Mouse (Mus musculus) MEL (cell line): Measurements from ENCODE around the gene Plcb1. TPM values are rescaled to one million over a fixed set of nuclear protein-coding genes. Genes with fewer than 3 reads are reported as not detected.

Source experiments
- DNase-seq: peaks from one replicate; pipeline ENCODE4 v3.0.0; 2011; ENCODE audit warnings: low read depth, low spot score
- H3K27ac ChIP-seq: 2 replicates; pipeline ENCODE4 v1.5.1; 2012; ENCODE audit warnings: low read depth, mild to moderate bottlenecking, control low read depth, low read length, moderate library complexity; ENCODE audit not compliant: control insufficient read depth
- H3K27me3 ChIP-seq, 2 experiments: fragments of 150-350 bp in 1 of 2; sonication (generic) in 1 of 2; 2 replicates each; pipeline ENCODE4 v1.6.1; 2012; ENCODE audit warnings: low read length in 2 of 2, mild to moderate bottlenecking in 2 of 2, improper control_type of control experiment in 1 of 2, moderate library complexity in 1 of 2; ENCODE audit not compliant: insufficient read depth in 2 of 2, control insufficient read depth in 1 of 2
- H3K36me3 ChIP-seq, 2 experiments: 2 replicates each; pipeline ENCODE4 v1.6.1; 2012 to 2014; ENCODE audit warnings: low read length in 2 of 2, improper control_type of control experiment in 1 of 2, inconsistent platforms in 1 of 2, mild to moderate bottlenecking in 1 of 2; ENCODE audit not compliant: insufficient read depth in 2 of 2, control insufficient read depth in 1 of 2
- H3K4me1 ChIP-seq, 2 experiments: fragments of 150-350 bp in 1 of 2; sonication (generic) in 1 of 2; 2 replicates each; pipeline ENCODE4 v1.6.1; 2012; ENCODE audit warnings: low read length in 2 of 2, improper control_type of control experiment in 1 of 2, mild to moderate bottlenecking in 1 of 2; ENCODE audit not compliant: insufficient read depth in 2 of 2, control insufficient read depth in 1 of 2
- H3K4me3 ChIP-seq, 2 experiments: fragments of 150-350 bp in 1 of 2; sonication (generic) in 1 of 2; 2 replicates each; pipeline ENCODE4 v1.5.1; 2012; ENCODE audit warnings: low read depth in 2 of 2, low read length in 2 of 2, mild to moderate bottlenecking in 2 of 2, moderate library complexity in 2 of 2, control low read depth in 1 of 2, improper control_type of control experiment in 1 of 2; ENCODE audit not compliant: control insufficient read depth in 1 of 2, insufficient read depth in 1 of 2
- H3K79me2 ChIP-seq: 2 replicates; pipeline ENCODE4 v1.6.1; 2012; ENCODE audit warnings: mild to moderate bottlenecking, low read length, moderate library complexity; ENCODE audit not compliant: control insufficient read depth, poor library complexity, insufficient read depth
- H3K9ac ChIP-seq: 2 replicates; pipeline ENCODE4 v1.6.1; 2012; ENCODE audit warnings: low read depth, mild to moderate bottlenecking, control low read depth, low read length, moderate library complexity; ENCODE audit not compliant: control insufficient read depth, poor library complexity, severe bottlenecking
- H3K9me3 ChIP-seq: fragments of 150-350 bp; sonication (generic); replicated peaks from 2 replicates; pipeline ENCODE4 v1.6.1; 2012; ENCODE audit warnings: mild to moderate bottlenecking, low read length, improper control_type of control experiment, moderate library complexity; ENCODE audit not compliant: insufficient read depth
- CHD1 ChIP-seq: IDR thresholded peaks from 2 replicates; pipeline ENCODE4 v1.6.1; 2012; ENCODE audit warnings: low read depth, mild to moderate bottlenecking, inconsistent platforms, low read length, improper control_type of control experiment
- CTCF ChIP-seq, 3 experiments: IDR thresholded peaks in 2 of 3; conservative IDR thresholded peaks in 1 of 3; 2 replicates each; pipeline ENCODE4 v1.5.1; 2011 to 2012; ENCODE audit warnings: low read length in 3 of 3, low read depth in 2 of 3, mild to moderate bottlenecking in 2 of 3, improper control_type of control experiment in 1 of 3, inconsistent platforms in 1 of 3, mixed read lengths in 1 of 3, moderate library complexity in 1 of 3; ENCODE audit not compliant: control insufficient read depth in 1 of 3, insufficient read depth in 1 of 3, poor library complexity in 1 of 3, severe bottlenecking in 1 of 3
- E2F4 ChIP-seq: IDR thresholded peaks from 2 replicates; pipeline ENCODE4 v1.6.1; 2011; ENCODE audit warnings: low read depth, low read length, improper control_type of control experiment, borderline replicate concordance
- ETS1 ChIP-seq: IDR thresholded peaks from 2 replicates; pipeline ENCODE4 v1.6.1; 2012; ENCODE audit warnings: low read depth, mild to moderate bottlenecking, inconsistent platforms, low read length, improper control_type of control experiment, moderate library complexity
- GABPA ChIP-seq: IDR thresholded peaks from 2 replicates; pipeline ENCODE4 v1.6.1; 2012; ENCODE audit warnings: low read depth, mild to moderate bottlenecking, inconsistent platforms, low read length, improper control_type of control experiment, moderate library complexity
- GATA1 ChIP-seq: IDR thresholded peaks from 2 replicates; pipeline ENCODE4 v1.6.1; 2011; ENCODE audit warnings: low read depth, low read length, improper control_type of control experiment
- MYB ChIP-seq: IDR thresholded peaks from 2 replicates; pipeline ENCODE4 v1.6.1; 2011; ENCODE audit warnings: mild to moderate bottlenecking, low read depth, low read length, improper control_type of control experiment
- MYC ChIP-seq: IDR thresholded peaks from 2 replicates; pipeline ENCODE4 v1.6.1; 2011; ENCODE audit warnings: low read depth, mild to moderate bottlenecking, low read length, improper control_type of control experiment, moderate library complexity
- NRF1 ChIP-seq: IDR thresholded peaks from 2 replicates; pipeline ENCODE4 v1.6.1; 2014; ENCODE audit warnings: low read depth, mild to moderate bottlenecking, inconsistent platforms, low read length, improper control_type of control experiment, moderate library complexity; ENCODE audit not compliant: poor library complexity, insufficient read depth, severe bottlenecking
- POLR2A ChIP-seq, 2 experiments: IDR thresholded peaks; 2 replicates each; pipeline ENCODE4 v1.6.1; 2011 to 2012; ENCODE audit warnings: low read length in 2 of 2, mild to moderate bottlenecking in 2 of 2, control low read depth in 1 of 2, improper control_type of control experiment in 1 of 2, low read depth in 1 of 2, moderate library complexity in 1 of 2; ENCODE audit not compliant: control insufficient read depth in 1 of 2, insufficient read depth in 1 of 2, poor library complexity in 1 of 2
- POLR2AphosphoS2 ChIP-seq: IDR thresholded peaks from 2 replicates; pipeline ENCODE4 v1.6.1; 2011; ENCODE audit warnings: low read length, improper control_type of control experiment
- POLR2AphosphoS5 ChIP-seq: IDR thresholded peaks from 2 replicates; pipeline ENCODE4 v1.6.1; 2012; ENCODE audit warnings: low read depth, borderline replicate concordance, mild to moderate bottlenecking, inconsistent platforms, low read length, moderate library complexity, mixed read lengths
- SMC3 ChIP-seq: IDR thresholded peaks from 2 replicates; pipeline ENCODE4 v1.6.1; 2011; ENCODE audit warnings: low read depth, low read length, improper control_type of control experiment
- TAL1 ChIP-seq: IDR thresholded peaks from 2 replicates; pipeline ENCODE4 v1.6.1; 2012; ENCODE audit warnings: mild to moderate bottlenecking, inconsistent platforms, low read length, moderate library complexity, mixed read lengths
- TBP ChIP-seq: IDR thresholded peaks from 2 replicates; pipeline ENCODE4 v1.8.0; 2011; ENCODE audit warnings: low read depth, low read length, improper control_type of control experiment
- TCF12 ChIP-seq: IDR thresholded peaks from 2 replicates; pipeline ENCODE4 v1.6.1; 2014; ENCODE audit warnings: low read depth, mild to moderate bottlenecking, inconsistent platforms, low read length, improper control_type of control experiment, moderate library complexity
- UBTF ChIP-seq: IDR thresholded peaks from 2 replicates; pipeline ENCODE4 v1.6.1; 2012; ENCODE audit warnings: low read depth, mild to moderate bottlenecking, inconsistent platforms, low read length, improper control_type of control experiment, moderate library complexity, borderline replicate concordance; ENCODE audit not compliant: insufficient read depth
- USF1 ChIP-seq: IDR thresholded peaks from 2 replicates; pipeline ENCODE4 v1.6.1; 2014; ENCODE audit warnings: low read depth, mild to moderate bottlenecking, inconsistent platforms, low read length, improper control_type of control experiment, moderate library complexity
- ZC3H11A ChIP-seq: IDR thresholded peaks from 2 replicates; pipeline ENCODE4 v1.6.1; 2012; ENCODE audit warnings: low read depth, mild to moderate bottlenecking, inconsistent platforms, low read length, improper control_type of control experiment
- ZKSCAN1 ChIP-seq: IDR thresholded peaks from 2 replicates; pipeline ENCODE4 v1.6.1; 2012; ENCODE audit warnings: low read depth, mild to moderate bottlenecking, inconsistent platforms, low read length, improper control_type of control experiment, moderate library complexity
- ZMIZ1 ChIP-seq: IDR thresholded peaks from 2 replicates; pipeline ENCODE4 v1.6.1; 2012; ENCODE audit warnings: low read depth, mild to moderate bottlenecking, inconsistent platforms, low read length, improper control_type of control experiment, moderate library complexity
- ZNF384 ChIP-seq: IDR thresholded peaks from 2 replicates; pipeline ENCODE4 v1.6.1; 2012; ENCODE audit warnings: low read depth, mild to moderate bottlenecking, inconsistent platforms, low read length, improper control_type of control experiment
- polyA plus RNA-seq, 2 experiments: library from polyadenylated mRNA; stranded (reverse) in 1 of 2; unstranded in 1 of 2; fragments of >175 nt in 1 of 2; fragments of >200 nt in 1 of 2; gene quantifications; 2 replicates each; pipeline versions ENCODE4 v1.2.1 to v1.2.4; 2012; ENCODE audit warnings: low replicate concordance in 2 of 2, low read depth in 1 of 2; ENCODE audit not compliant: insufficient read length in 2 of 2, insufficient read depth in 1 of 2, missing spikeins in 1 of 2
- total RNA-seq: library from RNA; depleted of rRNA; stranded (reverse); fragments of 300-350 nt; gene quantifications from 2 replicates; pipeline ENCODE4 v1.2.3, GENCODE M21; 2012

Gene Plcb1
- total and polyA plus RNA-seq, 3 experiments = not detected

GRCm38 (mm10) chr2:135307787-135308186 is 521.9 kb downstream of the Plcb1 start:
- Histone ChIP-seq H3K9me3 (no peaks in the 10 kb centered on the region), H3K36me3 (no peaks in the 10 kb centered on the region)
- no peak for TF ChIP-seq POLR2A (IDR thresholded peaks at IDR 0.05; ENCODE audit: control insufficient read depth in 1 of 2, insufficient read depth in 1 of 2, low read depth in 1 of 2, low read length in 2 of 2, poor library complexity in 1 of 2)
- TF ChIP-seq POLR2AphosphoS5 = no peak
- no peak for TF ChIP-seq GABPA
- no peak for TF ChIP-seq ZKSCAN1
- TF ChIP-seq POLR2AphosphoS2 = no peak
- TF ChIP-seq MYB = no peak
- no peak for TF ChIP-seq SMC3
- no peak for TF ChIP-seq NRF1
- no peak for TF ChIP-seq ETS1
- TF ChIP-seq CHD1 = no peak
- TF ChIP-seq CTCF (IDR thresholded peaks at IDR 0.05 in 2 of 3, conservative IDR thresholded peaks at IDR 0.05 in 1 of 3; ENCODE audit: control insufficient read depth in 1 of 3, insufficient read depth in 1 of 3, low read depth in 2 of 3, low read length in 3 of 3, poor library complexity in 1 of 3, severe bottlenecking in 1 of 3) = no peak
- TF ChIP-seq ZC3H11A = no peak
- no peak for TF ChIP-seq MYC

GRCm38 (mm10) chr2:135315980-135316379 is 530.1 kb downstream of the Plcb1 start:
- H3K4me3 ChIP-seq = no peak overlapping the region
- H3K9me3 ChIP-seq = no peaks in the 10 kb centered on the region
- H3K27me3 ChIP-seq = no peaks in the 10 kb centered on the region
- H3K79me2 ChIP-seq = no peaks in the 10 kb centered on the region
- no peak for DNase-seq
- H3K9ac ChIP-seq = no peak overlapping the region
- H3K4me1 ChIP-seq = no peaks in the 10 kb centered on the region
- H3K36me3 ChIP-seq = no peaks in the 10 kb centered on the region
- no peak overlapping the region for H3K27ac ChIP-seq
- TF ChIP-seq ZC3H11A (no peak), GABPA (no peak), ZMIZ1 (no peak), GATA1 (no peak)
- TF ChIP-seq, all 39 proteins: peak for 0

More at GRCm38 (mm10) chr2:135307787-135308186, 521.9 kb downstream of the Plcb1 start:
- no peaks in the 10 kb centered on the region for H3K4me1 ChIP-seq
- no peak overlapping the region for H3K9ac ChIP-seq
- H3K27me3 ChIP-seq = no peaks in the 10 kb centered on the region
- H3K27ac ChIP-seq = no peak overlapping the region
- H3K79me2 ChIP-seq = no peaks in the 10 kb centered on the region
- no peak overlapping the region for H3K4me3 ChIP-seq
- DNase-seq = no peak

GRCm38 (mm10) chr2:135318136-135318535 is 532.3 kb downstream of the Plcb1 start:
- H3K4me1 ChIP-seq = no peaks in the 10 kb centered on the region
- no peak for DNase-seq
- H3K9me3 ChIP-seq = no peaks in the 10 kb centered on the region
- no peak overlapping the region for H3K27ac ChIP-seq
- H3K27me3 ChIP-seq = no peaks in the 10 kb centered on the region
- no peaks in the 10 kb centered on the region for H3K36me3 ChIP-seq
- no peak overlapping the region for H3K9ac ChIP-seq
- TF ChIP-seq E2F4 = no peak
- TF ChIP-seq USF1 = no peak
- no peak for TF ChIP-seq TBP
- TF ChIP-seq ZNF384 = no peak
- no peak for TF ChIP-seq UBTF
- TF ChIP-seq GABPA = no peak
- no peak for TF ChIP-seq ZC3H11A
- no peak for TF ChIP-seq TAL1
- TF ChIP-seq TCF12 = no peak
- TF ChIP-seq, all 39 proteins: peak for 0
- Histone ChIP-seq H3K79me2 (no peaks in the 10 kb centered on the region), H3K4me3 (no peak overlapping the region)
